Mouse (Mus musculus) forebrain, embryonic 12.5 days (tissue): ENCODE data around the gene Gstm2. TPM values are rescaled to one million over a fixed set of nuclear protein-coding genes. Genes with fewer than 3 reads are reported as not detected.
"Not testable (repeated sequence)": the region's sequence is repeated elsewhere in the genome, so short reads cannot be mapped to it uniquely, and the experiment has no call there.

Source experiments
- ATAC-seq: fragments of 200-750 bp; cut with Nextera tagmentation; 2 replicates; pipeline ENCODE4 v1.8.0; 2017; ENCODE audit warnings: moderate TSS enrichment; ENCODE audit not compliant: low FRiP score
- H3K27ac ChIP-seq: fragments of 300-500 bp; sonication (generic); 2 replicates; pipeline ENCODE4 v1.5.1; 2016; ENCODE audit warnings: mild to moderate bottlenecking
- H3K27me3 ChIP-seq: fragments of 300-500 bp; sonication (generic); 2 replicates; pipeline ENCODE4 v1.6.1; 2016; ENCODE audit warnings: mild to moderate bottlenecking
- H3K36me3 ChIP-seq: fragments of 300-500 bp; sonication (generic); replicated peaks from 2 replicates; pipeline ENCODE4 v1.6.1; 2016; ENCODE audit warnings: mild to moderate bottlenecking
- H3K4me1 ChIP-seq: fragments of 300-500 bp; sonication (generic); 2 replicates; pipeline ENCODE4 v1.6.1; 2016
- H3K4me2 ChIP-seq: fragments of 300-500 bp; sonication (generic); 2 replicates; pipeline ENCODE4 v1.6.1; 2016; ENCODE audit warnings: mild to moderate bottlenecking, moderate library complexity
- H3K4me3 ChIP-seq: fragments of 300-500 bp; sonication (generic); replicated peaks from 2 replicates; pipeline ENCODE4 v1.5.1; 2016; ENCODE audit warnings: mild to moderate bottlenecking
- H3K9ac ChIP-seq: fragments of 300-500 bp; sonication (generic); 2 replicates; pipeline ENCODE4 v1.6.1; 2016; ENCODE audit warnings: mild to moderate bottlenecking
- H3K9me3 ChIP-seq: fragments of 300-500 bp; sonication (generic); 2 replicates; pipeline ENCODE4 v1.6.1; 2016
- WGBS: fragments of 180-500 bp; shearing (Covaris S2); methylation state at CpG from one replicate; pipeline ENCODE4 v1.1.7; 2016; 5-methylcytosine and 5-hydroxymethylcytosine counted together
- polyA plus RNA-seq: library from polyadenylated mRNA; unstranded; fragments of >200 nt; fragmentation: Nextera tagmentation; extraction: Ambion mirVana; gene quantifications from 2 replicates; pipeline ENCODE4 v1.2.1, GENCODE M21; 2016

Gstm2 gene
- polyA plus RNA-seq, 1 experiment from 2014 or later = 9.3 TPM

DNA sequence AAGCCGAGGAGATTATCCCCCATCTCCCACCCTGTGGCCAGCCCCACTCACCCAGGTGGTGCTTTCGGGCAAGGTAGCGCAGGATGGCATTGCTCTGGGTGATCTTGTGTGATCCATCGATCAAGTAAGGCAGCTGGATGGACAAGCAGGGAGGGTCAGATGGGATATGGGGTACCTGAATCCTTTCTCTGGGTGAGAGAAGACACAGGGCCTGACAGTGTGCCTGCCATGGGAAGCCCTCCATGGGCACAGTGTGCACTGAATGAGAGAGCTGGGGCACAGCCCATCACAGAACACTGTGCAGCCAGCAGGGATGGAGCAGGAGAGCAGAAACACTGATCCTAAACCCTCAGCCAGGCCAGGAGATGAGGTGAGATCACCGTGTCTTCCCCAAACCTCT, 30.2 kb upstream of the Gstm2 start:
- H3K4me2 ChIP-seq = 0 out of 2 replicates have a peak overlapping the region, but pooled peaks have one; percentile 77
- H3K4me3 ChIP-seq, ATAC-seq, H3K27ac ChIP-seq, H3K9ac ChIP-seq, H3K36me3 ChIP-seq, H3K27me3 ChIP-seq, H3K9me3 ChIP-seq: not testable (repeated sequence)
- H3K4me1 ChIP-seq = peaks cover 16% of the 10 kb centered on the region
- WGBS = 87% methylated on average over 5 of the region's 5 CpGs

DNA sequence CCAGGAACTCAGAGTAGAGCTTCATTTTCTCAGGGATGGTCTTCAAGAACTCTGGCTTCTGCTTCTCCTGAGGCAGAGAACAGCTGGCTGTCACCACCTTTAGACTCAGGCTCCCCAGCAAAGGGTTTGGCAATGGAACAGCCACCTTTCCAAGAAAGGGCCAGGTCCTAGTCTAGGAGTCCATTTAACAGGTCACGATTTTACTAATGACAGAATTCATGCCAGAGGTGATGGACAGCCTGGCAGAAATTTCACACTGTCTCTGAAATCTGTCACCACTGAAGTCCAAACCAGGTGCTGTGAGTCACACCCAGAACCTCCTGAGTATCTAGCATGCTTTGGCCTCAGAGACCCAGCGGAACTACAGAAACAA, 28.7 kb upstream of the Gstm2 start:
- ATAC-seq = no peak
- no peak overlapping the region for H3K4me3 ChIP-seq
- peaks cover 20% of the 10 kb centered on the region for H3K4me1 ChIP-seq
- H3K4me2 ChIP-seq = no peak overlapping the region
- H3K27ac ChIP-seq = no peak overlapping the region
- no peaks in the 10 kb centered on the region for H3K9me3 ChIP-seq
- H3K27me3 ChIP-seq = no peaks in the 10 kb centered on the region; the same call in 1 of the 2 replicates
- WGBS = 90% methylated on average over 2 of the region's 2 CpGs
- H3K9ac ChIP-seq = no peak overlapping the region
- no peaks in the 10 kb centered on the region for H3K36me3 ChIP-seq

DNA sequence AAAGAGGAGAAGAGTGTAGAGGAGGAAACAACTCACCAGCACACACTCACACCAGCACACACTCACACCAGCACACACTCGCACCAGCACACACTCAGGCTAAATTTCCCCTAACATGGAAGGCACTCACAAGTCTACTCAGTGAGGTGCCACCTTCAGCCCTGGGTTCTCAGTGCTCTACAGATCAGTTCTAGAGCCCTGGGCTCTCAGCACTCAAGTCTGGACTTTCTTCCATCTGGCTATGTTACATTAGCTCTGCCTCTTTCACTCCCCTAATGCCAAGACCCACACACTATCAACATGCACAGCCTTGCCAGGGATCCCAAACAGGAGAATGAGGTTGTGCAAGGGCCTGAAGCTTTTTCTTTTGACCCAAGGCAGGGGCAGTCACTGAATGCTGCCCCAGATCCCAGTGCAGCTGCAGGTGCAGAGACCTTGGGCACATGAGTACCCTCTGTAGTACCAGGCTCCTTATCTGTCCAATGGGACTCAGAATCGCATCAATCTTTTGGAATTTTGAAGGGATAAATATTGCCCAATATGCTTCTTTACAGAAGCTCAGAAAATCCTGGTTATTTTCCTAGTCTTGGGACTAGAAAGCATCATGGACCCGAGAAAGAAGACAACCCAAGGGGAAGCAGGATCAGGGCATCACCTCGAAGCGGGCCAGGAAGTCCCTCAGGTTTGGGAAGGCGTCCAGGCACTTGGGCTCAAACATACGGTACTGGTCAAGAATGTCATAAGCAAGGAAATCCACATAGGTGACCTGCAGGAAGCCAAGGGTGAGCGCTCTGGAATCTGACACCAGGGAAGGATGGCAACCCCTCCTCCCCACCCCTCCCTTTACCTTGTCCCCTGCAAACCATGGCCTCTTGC, 28.1 kb upstream of the Gstm2 start:
- no peaks in the 10 kb centered on the region; the same call in 1 of the 2 replicates for H3K27me3 ChIP-seq
- no peak overlapping the region for H3K4me3 ChIP-seq
- no peaks in the 10 kb centered on the region for H3K36me3 ChIP-seq
- 88% methylated on average over 7 of the region's 8 CpGs for WGBS
- no peaks in the 10 kb centered on the region for H3K9me3 ChIP-seq
- H3K4me2 ChIP-seq = no peak overlapping the region
- no peak overlapping the region for H3K9ac ChIP-seq
- peaks cover 20% of the 10 kb centered on the region for H3K4me1 ChIP-seq
- H3K27ac ChIP-seq = no peak overlapping the region
- ATAC-seq = no peak

DNA sequence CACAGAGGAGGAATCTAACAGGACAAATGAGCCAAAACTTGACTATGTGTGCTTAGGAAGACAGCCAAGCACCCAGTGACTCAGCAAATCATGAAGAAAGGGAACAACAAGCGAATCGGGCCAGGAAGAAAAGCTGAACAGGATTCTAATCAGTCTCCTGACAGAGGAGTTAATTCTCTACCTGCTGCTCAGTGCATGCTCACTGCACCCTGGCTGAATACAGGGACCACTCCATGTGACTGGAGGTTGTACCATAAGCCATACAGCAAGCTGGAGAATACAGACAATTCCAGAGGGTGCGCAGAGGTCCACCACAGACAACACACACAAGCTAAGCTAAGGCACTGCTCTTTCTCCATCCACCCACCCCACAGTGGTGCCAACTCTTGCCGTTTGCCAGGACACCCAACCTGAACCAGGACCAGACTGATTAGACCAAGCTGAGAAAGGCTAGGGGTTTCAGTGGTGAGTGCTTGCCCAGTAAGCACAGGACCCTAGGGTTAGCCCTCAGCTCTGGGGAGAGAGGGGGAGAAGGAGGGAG, 27.1 kb upstream of the Gstm2 start:
- Histone ChIP-seq H3K4me3 (no peak overlapping the region), H3K4me1 (peaks cover 18% of the 10 kb centered on the region), H3K9me3 (no peaks in the 10 kb centered on the region), H3K27ac (no peak overlapping the region), H3K27me3 (no peaks in the 10 kb centered on the region; the same call in 1 of the 2 replicates), H3K9ac (no peak overlapping the region), H3K4me2 (no peak overlapping the region), H3K36me3 (no peaks in the 10 kb centered on the region)
- 92% methylated on average over 4 of the region's 4 CpGs for WGBS
- no peak for ATAC-seq

DNA sequence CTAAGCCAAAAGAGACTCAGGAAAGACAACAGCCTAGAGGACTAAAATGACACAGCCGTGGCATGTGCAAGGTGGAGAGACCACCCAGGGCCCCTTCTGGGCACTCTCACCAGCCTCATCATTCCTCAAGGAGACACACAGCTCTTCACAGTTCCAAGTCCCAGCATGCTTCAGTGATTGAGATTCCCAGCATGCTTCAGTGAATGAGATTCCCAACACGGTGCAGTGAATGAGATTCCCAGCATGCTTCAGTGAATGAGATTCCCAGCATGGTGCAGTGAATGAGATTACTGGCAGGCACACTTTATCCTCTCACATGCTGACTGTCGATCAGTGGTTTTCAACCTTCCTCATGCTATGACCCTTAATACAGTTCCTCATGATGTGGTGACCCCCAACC, 25.3 kb upstream of the Gstm2 start:
- peak; percentile 72 for ATAC-seq
- no peak overlapping the region for H3K9ac ChIP-seq

DNA sequence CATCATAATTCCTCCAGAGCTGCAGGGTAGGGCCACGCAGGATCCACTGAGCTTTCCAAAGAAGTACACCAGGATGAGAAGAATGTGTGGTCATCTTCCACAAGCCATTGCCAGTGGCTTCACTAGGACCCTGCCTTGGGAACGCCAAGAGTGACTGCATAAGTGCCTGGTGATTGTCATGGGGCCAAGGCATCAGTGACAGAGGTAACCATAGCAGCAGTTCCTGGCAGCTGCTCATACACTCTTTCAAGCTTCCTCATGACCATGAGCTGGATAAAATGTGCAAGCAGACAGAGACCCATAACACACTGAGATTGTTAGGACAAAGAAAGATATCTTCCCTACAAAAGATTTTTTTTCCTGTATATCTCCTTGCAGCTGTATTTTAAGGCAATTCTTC, 24.0 kb upstream of the Gstm2 start:
- Histone ChIP-seq H3K27me3 (no peaks in the 10 kb centered on the region), H3K4me1 (peaks cover 6% of the 10 kb centered on the region), H3K4me2 (no peak overlapping the region), H3K27ac (no peak overlapping the region), H3K9me3 (no peaks in the 10 kb centered on the region), H3K36me3 (no peaks in the 10 kb centered on the region), H3K9ac (no peak overlapping the region), H3K4me3 (no peak overlapping the region)
- ATAC-seq = no peak
- WGBS = 78% methylated on average over 2 of the region's 2 CpGs

More for the DNA sequence above, 25.3 kb upstream of the Gstm2 start:
- H3K27ac ChIP-seq = no peak overlapping the region
- H3K4me1 ChIP-seq = peaks cover 6% of the 10 kb centered on the region
- 33% methylated on average over 3 of the region's 3 CpGs for WGBS
- no peaks in the 10 kb centered on the region for H3K36me3 ChIP-seq
- H3K4me2 ChIP-seq = no peak overlapping the region
- no peak overlapping the region for H3K4me3 ChIP-seq
- H3K9me3 ChIP-seq = no peaks in the 10 kb centered on the region
- H3K27me3 ChIP-seq = no peaks in the 10 kb centered on the region; the same call in 1 of the 2 replicates

DNA sequence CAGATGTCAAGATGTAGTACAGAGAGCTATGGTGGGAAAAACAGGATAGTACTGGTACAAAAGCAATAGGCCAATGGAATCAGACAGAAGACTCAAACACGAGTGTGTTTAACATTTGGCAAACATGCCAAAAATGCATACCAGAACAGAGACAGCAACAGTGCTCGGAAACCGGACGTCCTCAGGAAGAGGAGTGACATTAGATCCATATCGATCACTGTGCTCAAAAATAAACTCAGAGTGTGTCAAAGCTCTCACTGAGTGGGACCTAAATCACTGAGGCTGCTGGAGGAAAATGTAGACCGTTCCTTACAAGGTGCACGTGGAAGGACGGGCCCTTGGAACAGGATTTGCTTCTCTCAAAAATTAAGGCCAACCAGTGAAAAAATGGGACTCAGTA, 15.8 kb upstream of the Gstm2 start:
- Histone ChIP-seq H3K27ac (no peak overlapping the region), H3K9me3 (no peaks in the 10 kb centered on the region), H3K27me3 (no peaks in the 10 kb centered on the region), H3K36me3 (no peaks in the 10 kb centered on the region), H3K9ac (no peak overlapping the region), H3K4me3 (no peak overlapping the region), H3K4me1 (no peaks in the 10 kb centered on the region), H3K4me2 (no peak overlapping the region)
- ATAC-seq = no peak
- WGBS = 91% methylated on average over 8 of the region's 8 CpGs

DNA sequence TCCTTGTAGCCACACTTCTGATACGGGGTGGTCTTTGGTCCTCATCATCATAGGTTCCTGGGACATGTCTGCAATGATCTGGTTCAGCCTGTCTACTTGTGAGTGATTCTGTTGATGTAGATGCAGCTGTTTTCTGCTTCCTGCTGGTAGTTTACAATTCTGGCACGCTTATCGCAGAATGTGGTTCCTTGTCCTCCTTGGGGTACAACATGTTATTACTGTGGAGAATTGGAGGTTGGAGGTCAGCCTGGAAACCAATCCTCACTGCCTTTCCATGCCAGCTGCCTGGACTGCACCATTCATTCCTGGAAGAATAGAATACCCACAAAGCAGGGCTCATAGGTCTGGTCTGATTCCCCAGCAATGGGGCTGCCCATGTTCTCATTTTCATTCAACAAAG, 13.2 kb upstream of the Gstm2 start:
- H3K27ac ChIP-seq = no peak overlapping the region
- H3K27me3 ChIP-seq = no peaks in the 10 kb centered on the region
- H3K9ac ChIP-seq = no peak overlapping the region
- no peak overlapping the region for H3K4me2 ChIP-seq
- no peaks in the 10 kb centered on the region for H3K36me3 ChIP-seq
- H3K4me1 ChIP-seq = no peaks in the 10 kb centered on the region
- no peak for ATAC-seq
- no peaks in the 10 kb centered on the region for H3K9me3 ChIP-seq
- 85% methylated on average over 3 of the region's 3 CpGs for WGBS
- no peak overlapping the region for H3K4me3 ChIP-seq

DNA sequence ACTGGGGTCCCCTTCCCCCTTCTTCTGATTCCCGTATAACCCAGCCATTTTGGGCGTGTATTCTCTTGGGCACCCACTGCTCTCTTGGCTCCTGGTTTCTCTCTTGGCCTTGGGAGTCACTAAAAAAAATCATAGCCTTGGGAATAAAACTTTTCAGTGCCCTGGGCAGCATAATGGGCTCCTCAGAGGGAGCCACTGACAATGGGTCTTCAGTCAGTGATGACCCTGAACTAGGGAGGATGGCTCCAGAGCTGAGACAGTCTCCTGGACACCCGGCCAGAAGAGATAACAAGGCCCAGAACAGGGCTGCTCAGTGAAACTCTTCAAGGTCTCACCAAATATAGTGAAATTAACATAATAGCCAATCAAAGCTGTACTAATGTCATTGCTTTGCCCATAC, 12.3 kb upstream of the Gstm2 start:
- 76% methylated on average over 3 of the region's 3 CpGs for WGBS

DNA sequence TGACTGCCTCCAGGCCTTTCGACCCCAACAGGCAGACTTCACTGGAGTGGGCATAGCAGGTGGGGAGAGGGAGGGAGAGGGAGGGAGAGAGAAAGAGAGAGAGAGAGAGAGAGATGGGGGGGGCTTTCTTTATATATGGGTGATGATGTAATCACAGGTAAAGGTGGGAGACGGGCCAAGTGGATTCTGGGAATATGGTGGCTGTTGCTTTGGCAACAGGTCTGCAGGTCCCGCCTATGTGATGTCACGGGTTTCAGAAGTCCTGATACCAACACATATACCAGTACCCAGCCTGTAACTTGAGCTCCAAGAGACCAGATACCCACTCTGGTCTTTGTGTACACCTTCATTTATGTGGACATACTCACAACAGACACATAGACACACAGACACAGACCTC, 10.3 kb upstream of the Gstm2 start:
- WGBS = 75% methylated on average over 4 of the region's 4 CpGs
- no peak overlapping the region for H3K4me3 ChIP-seq

More for the DNA sequence above, 12.3 kb upstream of the Gstm2 start:
- Histone ChIP-seq H3K27me3 (no peaks in the 10 kb centered on the region), H3K4me3 (no peak overlapping the region), H3K9ac (no peak overlapping the region), H3K36me3 (no peaks in the 10 kb centered on the region), H3K9me3 (no peaks in the 10 kb centered on the region), H3K4me1 (no peaks in the 10 kb centered on the region), H3K4me2 (no peak overlapping the region), H3K27ac (no peak overlapping the region)
- ATAC-seq = no peak

DNA sequence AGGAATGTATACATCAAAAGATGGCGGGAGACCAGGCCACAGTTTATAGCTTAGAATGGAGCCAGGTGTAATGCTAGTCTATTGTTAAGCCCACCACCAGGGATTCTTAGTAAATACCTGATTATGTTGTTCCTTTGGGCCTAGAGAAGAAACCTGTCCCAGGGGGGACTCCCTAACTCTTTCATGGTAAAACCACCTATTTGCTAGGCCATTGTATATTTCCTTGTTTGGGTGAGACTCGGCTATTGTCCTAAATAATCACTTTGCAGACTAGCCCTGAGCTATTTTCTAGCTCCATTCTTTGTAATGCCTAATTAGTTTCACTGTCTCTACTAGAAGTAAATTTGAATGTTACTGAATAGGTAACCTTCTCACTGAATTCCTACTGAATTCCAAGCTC, 9.7 kb upstream of the Gstm2 start:
- H3K36me3 ChIP-seq, H3K9ac ChIP-seq, H3K9me3 ChIP-seq, H3K4me2 ChIP-seq, H3K27me3 ChIP-seq, H3K4me1 ChIP-seq, H3K4me3 ChIP-seq, ATAC-seq, H3K27ac ChIP-seq: not testable (repeated sequence)
- 73% methylated on average over 2 of the region's 2 CpGs for WGBS

More for the DNA sequence above, 10.3 kb upstream of the Gstm2 start:
- H3K36me3 ChIP-seq = no peaks in the 10 kb centered on the region
- H3K4me1 ChIP-seq = no peaks in the 10 kb centered on the region
- no peak overlapping the region for H3K27ac ChIP-seq
- ATAC-seq = no peak
- H3K9ac ChIP-seq = no peak overlapping the region
- no peak overlapping the region for H3K4me2 ChIP-seq
- no peaks in the 10 kb centered on the region for H3K27me3 ChIP-seq
- H3K9me3 ChIP-seq = no peaks in the 10 kb centered on the region

DNA sequence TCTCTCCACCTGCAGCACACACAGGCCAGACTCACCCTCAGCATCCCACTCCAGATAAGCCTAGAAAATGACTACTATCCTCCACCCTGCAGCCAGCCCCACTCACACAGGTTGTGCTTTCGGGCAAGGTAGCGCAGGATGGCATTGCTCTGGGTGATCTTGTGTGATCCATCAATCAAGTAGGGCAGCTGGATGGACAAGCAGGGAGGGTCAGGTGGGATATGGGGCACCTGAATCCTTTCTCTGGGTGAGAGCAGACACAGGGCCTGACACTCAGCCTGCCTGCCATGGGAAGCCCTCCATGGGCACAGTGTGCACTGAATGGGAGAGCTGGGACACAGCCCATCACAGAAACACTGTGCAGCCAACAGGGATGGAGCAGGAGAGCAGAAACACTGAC, 1.1 kb downstream of the Gstm2 start:
- WGBS = 100% methylated on average over 2 of the region's 2 CpGs

DNA sequence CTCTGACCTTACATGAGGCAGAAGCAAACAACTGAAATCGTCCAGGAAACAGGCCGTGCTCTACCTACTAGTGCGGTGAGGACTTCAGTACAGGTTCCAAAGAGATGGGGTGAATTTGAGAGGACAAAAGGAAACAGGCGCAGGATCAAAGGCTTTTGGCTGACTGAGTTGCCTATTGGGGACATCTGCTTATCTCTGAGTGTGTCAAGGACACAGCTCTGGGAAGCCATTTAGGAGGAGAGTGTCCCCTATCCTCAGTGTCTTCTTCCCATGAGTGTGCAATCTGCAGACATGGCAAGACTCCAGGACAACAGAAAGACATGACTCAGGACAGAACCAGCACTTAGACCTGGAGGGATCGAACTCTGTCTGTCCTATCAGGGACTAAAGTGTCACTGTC, 1.8 kb downstream of the Gstm2 start:
- Histone ChIP-seq H3K27me3 (no peaks in the 10 kb centered on the region), H3K9ac (no peak overlapping the region), H3K4me2 (no peak overlapping the region), H3K4me1 (no peaks in the 10 kb centered on the region), H3K36me3 (no peaks in the 10 kb centered on the region), H3K9me3 (no peaks in the 10 kb centered on the region), H3K27ac (no peak overlapping the region), H3K4me3 (no peak overlapping the region)
- WGBS = 88% methylated on average over 5 of the region's 5 CpGs
- ATAC-seq = no peak

More for the DNA sequence above, 1.1 kb downstream of the Gstm2 start:
- not testable (repeated sequence) for H3K4me2 ChIP-seq, H3K9me3 ChIP-seq, H3K4me3 ChIP-seq, H3K27me3 ChIP-seq, H3K27ac ChIP-seq, H3K9ac ChIP-seq, H3K4me1 ChIP-seq, H3K36me3 ChIP-seq, ATAC-seq
